Mouse (Mus musculus): ENCODE measurements around the gene Anapc15-ps. TPM values are rescaled to one million over a fixed set of nuclear protein-coding genes. Genes with fewer than 3 reads are reported as not detected.

Gene Anapc15-ps
- total RNA-seq, 2 experiments from 2014 or later: not detected

GRCm38 (mm10) chr10:95695603-95696252, 22.5 kb upstream of the Anapc15-ps start:
- intact Hi-C loops (cut with DNase I): no loop called here
- no peak for DNase-seq (ENCODE audit: extremely low spot score in 1 of 2, low spot score in 2 of 2)

GRCm38 (mm10) chr10:95694559-95695251, 21.5 kb upstream of the Anapc15-ps start:
- DNase-seq (ENCODE audit: extremely low spot score in 1 of 2, low spot score in 2 of 2): no peak
- intact Hi-C loops (cut with DNase I): no loop called here

- DNase-seq (ENCODE audit: extremely low spot score in 1 of 2, low spot score in 2 of 2): no peak
- intact Hi-C loops (cut with DNase I): no loop called here
Observed at GRCm38 (mm10) chr10:95691347-95691746, 18.1 kb upstream of the Anapc15-ps start.

GRCm38 (mm10) chr10:95689833-95690232, 16.6 kb upstream of the Anapc15-ps start:
- DNase-seq (ENCODE audit: extremely low spot score in 1 of 2, low spot score in 2 of 2): no peak
- intact Hi-C loops (cut with DNase I): no loop called here

- no peak for DNase-seq (ENCODE audit: extremely low spot score in 1 of 2, low spot score in 2 of 2)
- intact Hi-C loops (cut with DNase I): no loop called here
Observed at GRCm38 (mm10) chr10:95689058-95689457, 15.8 kb upstream of the Anapc15-ps start.

- intact Hi-C loops (cut with DNase I): no loop called here
- DNase-seq (ENCODE audit: extremely low spot score in 1 of 2, low spot score in 2 of 2): no peak
Observed at GRCm38 (mm10) chr10:95687558-95688141, 14.4 kb upstream of the Anapc15-ps start.

GRCm38 (mm10) chr10:95686041-95686440, 12.8 kb upstream of the Anapc15-ps start:
- DNase-seq (ENCODE audit: extremely low spot score in 1 of 2, low spot score in 2 of 2): no peak
- intact Hi-C loops (cut with DNase I): no loop called here

- intact Hi-C loops (cut with DNase I): no loop called here
- no peak for DNase-seq (ENCODE audit: extremely low spot score in 1 of 2, low spot score in 2 of 2)
Observed at GRCm38 (mm10) chr10:95684782-95685555, 11.7 kb upstream of the Anapc15-ps start.

GRCm38 (mm10) chr10:95684250-95684649, 11.0 kb upstream of the Anapc15-ps start:
- intact Hi-C loops (cut with DNase I): no loop called here
- no peak for DNase-seq (ENCODE audit: extremely low spot score in 1 of 2, low spot score in 2 of 2)

- no peak for DNase-seq (ENCODE audit: extremely low spot score in 1 of 2, low spot score in 2 of 2)
- intact Hi-C loops (cut with DNase I): no loop called here
Observed at GRCm38 (mm10) chr10:95683735-95684134, 10.5 kb upstream of the Anapc15-ps start.

- intact Hi-C loops (cut with DNase I): no loop called here
- no peak for DNase-seq (ENCODE audit: extremely low spot score in 1 of 2, low spot score in 2 of 2)
Observed at GRCm38 (mm10) chr10:95682964-95683363, 9.7 kb upstream of the Anapc15-ps start.

GRCm38 (mm10) chr10:95682091-95682740, 9.0 kb upstream of the Anapc15-ps start:
- intact Hi-C loops (cut with DNase I): no loop called here
- DNase-seq (ENCODE audit: extremely low spot score in 1 of 2, low spot score in 2 of 2): no peak

GRCm38 (mm10) chr10:95681481-95681880, 8.2 kb upstream of the Anapc15-ps start:
- no peak for DNase-seq (ENCODE audit: extremely low spot score in 1 of 2, low spot score in 2 of 2)
- intact Hi-C loops (cut with DNase I): no loop called here

- intact Hi-C loops (cut with DNase I): no loop called here
- DNase-seq (ENCODE audit: extremely low spot score in 1 of 2, low spot score in 2 of 2): no peak
Observed at GRCm38 (mm10) chr10:95681058-95681440, 7.8 kb upstream of the Anapc15-ps start.

- intact Hi-C loops (cut with DNase I): no loop called here
- DNase-seq (ENCODE audit: extremely low spot score in 1 of 2, low spot score in 2 of 2): peak; percentile 45 to 69
Observed at GRCm38 (mm10) chr10:95680153-95681057, 7.2 kb upstream of the Anapc15-ps start.

- intact Hi-C loops (cut with DNase I): loop anchor here (10.0 kb wide), 1 partner anchor 64 kb away; no protein-coding TSS in a partner anchor
- no peak for DNase-seq (ENCODE audit: extremely low spot score in 1 of 2, low spot score in 2 of 2)
Observed at GRCm38 (mm10) chr10:95679131-95679530, 5.9 kb upstream of the Anapc15-ps start.

GRCm38 (mm10) chr10:95678661-95679060, 5.4 kb upstream of the Anapc15-ps start:
- DNase-seq (ENCODE audit: extremely low spot score in 1 of 2, low spot score in 2 of 2): no peak
- intact Hi-C loops (cut with DNase I): loop anchor here (10.0 kb wide), 1 partner anchor 64 kb away; no protein-coding TSS in a partner anchor

- DNase-seq (ENCODE audit: extremely low spot score in 1 of 2, low spot score in 2 of 2): no peak
- intact Hi-C loops (cut with DNase I): loop anchor here (10.0 kb wide), 1 partner anchor 63 kb away; no protein-coding TSS in a partner anchor
Observed at GRCm38 (mm10) chr10:95678241-95678640, 5.0 kb upstream of the Anapc15-ps start.

Measured in left cerebral cortex, postnatal 10 days (tissue).